Mouse (Mus musculus): ENCODE results near the gene Dnajc25. TPM values are rescaled to one million over a fixed set of nuclear protein-coding genes. Genes with fewer than 3 reads are reported as not detected.
A peak's percentile ranks its signal among the peaks of the same experiment; 100 is the strongest.

The Dnajc25 gene
- total RNA-seq (2017): 12.0 and 17.1 TPM in 2 replicates

- ATAC-seq (replicated peaks; ENCODE audit: low read depth, poor library complexity, severe bottlenecking): no peak
Observed at GRCm38 (mm10) chr4:58994762-58995161, at the start of gene Dnajc25. TSS of gene Dnajc25 (plus strand) at chr4:58995062.

GRCm38 (mm10) chr4:58948391-58948790 is 46.5 kb upstream of the Dnajc25 start:
- ATAC-seq (replicated peaks; ENCODE audit: low read depth, poor library complexity, severe bottlenecking): no peak

GRCm38 (mm10) chr4:58952630-58953029 is 42.2 kb upstream of the Dnajc25 start:
- no peak for ATAC-seq (replicated peaks; ENCODE audit: low read depth, poor library complexity, severe bottlenecking)

GRCm38 (mm10) chr4:58961719-58962118 is 33.1 kb upstream of the Dnajc25 start:
- no peak for ATAC-seq (replicated peaks; ENCODE audit: low read depth, poor library complexity, severe bottlenecking)

GRCm38 (mm10) chr4:58963271-58963670 is 31.6 kb upstream of the Dnajc25 start:
- no peak for ATAC-seq (replicated peaks; ENCODE audit: low read depth, poor library complexity, severe bottlenecking)

- ATAC-seq (replicated peaks; ENCODE audit: low read depth, poor library complexity, severe bottlenecking): no peak
Observed at GRCm38 (mm10) chr4:58965136-58965535, 29.7 kb upstream of the Dnajc25 start.

- ATAC-seq (replicated peaks; ENCODE audit: low read depth, poor library complexity, severe bottlenecking): peak; percentile 56; the same call in 1 of the 2 replicates
Observed at GRCm38 (mm10) chr4:58970678-58971077, 24.2 kb upstream of the Dnajc25 start.

- ATAC-seq (replicated peaks; ENCODE audit: low read depth, poor library complexity, severe bottlenecking): no peak
Observed at GRCm38 (mm10) chr4:58975711-58976110, 19.2 kb upstream of the Dnajc25 start.

GRCm38 (mm10) chr4:58981421-58981820 is 13.4 kb upstream of the Dnajc25 start:
- no peak for ATAC-seq (replicated peaks; ENCODE audit: low read depth, poor library complexity, severe bottlenecking)

GRCm38 (mm10) chr4:58982806-58983205 is 12.1 kb upstream of the Dnajc25 start:
- ATAC-seq (replicated peaks; ENCODE audit: low read depth, poor library complexity, severe bottlenecking): no peak

- peak; percentile 69 for ATAC-seq (replicated peaks; ENCODE audit: low read depth, poor library complexity, severe bottlenecking)
Observed at GRCm38 (mm10) chr4:58985157-58985648, 9.7 kb upstream of the Dnajc25 start.

GRCm38 (mm10) chr4:58986540-58987190 is 8.2 kb upstream of the Dnajc25 start, which contains the start of gene Ptgr1:
TSS of gene Ptgr1 (minus strand) at chr4:58987119.
- ATAC-seq (replicated peaks; ENCODE audit: low read depth, poor library complexity, severe bottlenecking): peak; percentile 39

GRCm38 (mm10) chr4:58989303-58989898 is 5.5 kb upstream of the Dnajc25 start:
- ATAC-seq (replicated peaks; ENCODE audit: low read depth, poor library complexity, severe bottlenecking): no peak

GRCm38 (mm10) chr4:58990609-58991434 is 4.0 kb upstream of the Dnajc25 start:
- peak; percentile 22; the same call in 1 of the 2 replicates for ATAC-seq (replicated peaks; ENCODE audit: low read depth, poor library complexity, severe bottlenecking)

- no peak for ATAC-seq (replicated peaks; ENCODE audit: low read depth, poor library complexity, severe bottlenecking)
Observed at GRCm38 (mm10) chr4:58992195-58992594, 2.7 kb upstream of the Dnajc25 start.

- no peak for ATAC-seq (replicated peaks; ENCODE audit: low read depth, poor library complexity, severe bottlenecking)
Observed at GRCm38 (mm10) chr4:58995251-58995693, 410 bp downstream of the Dnajc25 start.

GRCm38 (mm10) chr4:58997081-58997480 is 2.2 kb downstream of the Dnajc25 start:
- no peak for ATAC-seq (replicated peaks; ENCODE audit: low read depth, poor library complexity, severe bottlenecking)

GRCm38 (mm10) chr4:58998688-58999087 is 3.8 kb downstream of the Dnajc25 start:
- ATAC-seq (replicated peaks; ENCODE audit: low read depth, poor library complexity, severe bottlenecking): no peak

GRCm38 (mm10) chr4:58999686-59000085 is 4.8 kb downstream of the Dnajc25 start:
- peak; percentile 71 for ATAC-seq (replicated peaks; ENCODE audit: low read depth, poor library complexity, severe bottlenecking)

- 0 out of 2 replicates have a peak, but pooled peaks have one; percentile 30 for ATAC-seq (replicated peaks; ENCODE audit: low read depth, poor library complexity, severe bottlenecking)
Observed at GRCm38 (mm10) chr4:59000614-59001013, 5.8 kb downstream of the Dnajc25 start.
